Mouse (Mus musculus) G1E (cell line): ENCODE results near the gene Plb1.

Source experiments
- CTCF ChIP-seq: IDR thresholded peaks from 2 replicates; pipeline ENCODE4 v1.5.1; 2012; ENCODE audit warnings: low read depth, low read length, inconsistent platforms, mixed read lengths
- GATA1 ChIP-seq: IDR thresholded peaks from 2 replicates; pipeline ENCODE4 v1.6.1; 2012; ENCODE audit warnings: borderline replicate concordance, low read length, inconsistent platforms, mixed read lengths
- GATA2 ChIP-seq: IDR thresholded peaks from 2 replicates; pipeline ENCODE4 v1.6.1; 2012; ENCODE audit warnings: low read depth, low read length, inconsistent platforms, borderline replicate concordance
- TAL1 ChIP-seq: conservative IDR thresholded peaks from 2 replicates; pipeline ENCODE4 v1.6.1; 2012; ENCODE audit warnings: low read depth, low read length, inconsistent platforms, mixed read lengths

DNA sequence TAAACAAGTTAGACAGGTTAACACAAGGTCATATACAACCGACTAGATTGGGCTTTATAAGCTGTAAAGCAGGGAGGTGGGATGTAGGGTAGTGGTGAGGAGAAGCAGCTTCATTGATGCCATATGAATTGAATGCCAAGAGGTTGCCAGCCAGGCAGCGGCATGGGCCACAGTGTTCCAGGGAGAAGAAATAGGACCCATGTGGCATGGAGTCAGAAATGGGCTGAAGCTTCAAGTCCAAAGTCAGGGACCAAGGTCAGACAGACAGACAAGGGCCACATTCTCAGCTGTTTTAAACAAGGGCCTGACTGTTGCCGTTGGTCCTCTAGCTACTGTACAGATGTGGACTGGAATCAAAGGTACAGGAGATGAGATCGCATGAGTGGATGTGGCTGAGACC is 128.0 kb downstream of the Plb1 start:
- TF ChIP-seq CTCF = no peak
- TF ChIP-seq GATA1 = no peak
- TF ChIP-seq TAL1 = no peak
- no peak for TF ChIP-seq GATA2
